Mouse (Mus musculus) liver, embryonic 12.5 days (tissue): Measurements from ENCODE around the gene Antxr2. TPM values are rescaled to one million over a fixed set of nuclear protein-coding genes. Genes with fewer than 3 reads are reported as not detected.
A peak's percentile ranks its signal among the peaks of the same experiment; 100 is the strongest.

Source experiments
- ATAC-seq: fragments of 200-750 bp; cut with Nextera tagmentation; 2 replicates; pipeline ENCODE4 v1.8.0; 2017; ENCODE audit warnings: moderate number of reproducible peaks, mild to moderate bottlenecking, moderate library complexity
- H3K27ac ChIP-seq: fragments of 300-500 bp; sonication (generic); 2 replicates; pipeline ENCODE4 v1.5.1; 2016; ENCODE audit warnings: mild to moderate bottlenecking
- H3K27me3 ChIP-seq: fragments of 300-500 bp; sonication (generic); replicated peaks from 2 replicates; pipeline ENCODE4 v1.6.1; 2016; ENCODE audit warnings: mild to moderate bottlenecking, moderate library complexity
- H3K36me3 ChIP-seq: fragments of 300-500 bp; sonication (generic); 2 replicates; pipeline ENCODE4 v1.6.1; 2016; ENCODE audit warnings: mild to moderate bottlenecking, moderate library complexity
- H3K4me1 ChIP-seq: fragments of 300-500 bp; sonication (generic); 2 replicates; pipeline ENCODE4 v1.6.1; 2016
- H3K4me2 ChIP-seq: fragments of 300-500 bp; sonication (generic); 2 replicates; pipeline ENCODE4 v1.6.1; 2016; ENCODE audit warnings: mild to moderate bottlenecking, moderate library complexity
- H3K4me3 ChIP-seq: fragments of 300-500 bp; sonication (generic); 2 replicates; pipeline ENCODE4 v1.5.1; 2016; ENCODE audit warnings: mild to moderate bottlenecking, moderate library complexity
- H3K9ac ChIP-seq: fragments of 300-500 bp; sonication (generic); 2 replicates; pipeline ENCODE4 v1.6.1; 2016; ENCODE audit warnings: mild to moderate bottlenecking, moderate library complexity
- H3K9me3 ChIP-seq: fragments of 300-500 bp; sonication (generic); replicated peaks from 2 replicates; pipeline ENCODE4 v1.6.1; 2016; ENCODE audit warnings: mild to moderate bottlenecking, moderate library complexity
- WGBS: fragments of 180-500 bp; shearing (Covaris S2); methylation state at CpG from one replicate; pipeline ENCODE4 v1.1.7; 2016; ENCODE audit not compliant: insufficient replicate concordance; 5-methylcytosine and 5-hydroxymethylcytosine counted together
- polyA plus RNA-seq: library from polyadenylated mRNA; unstranded; fragments of >200 nt; fragmentation: Nextera tagmentation; extraction: Ambion mirVana; gene quantifications from 2 replicates; pipeline ENCODE4 v1.2.1, GENCODE M21; 2016

Antxr2 gene
- polyA plus RNA-seq, 1 experiment from 2014 or later, result 5.4 TPM

DNA sequence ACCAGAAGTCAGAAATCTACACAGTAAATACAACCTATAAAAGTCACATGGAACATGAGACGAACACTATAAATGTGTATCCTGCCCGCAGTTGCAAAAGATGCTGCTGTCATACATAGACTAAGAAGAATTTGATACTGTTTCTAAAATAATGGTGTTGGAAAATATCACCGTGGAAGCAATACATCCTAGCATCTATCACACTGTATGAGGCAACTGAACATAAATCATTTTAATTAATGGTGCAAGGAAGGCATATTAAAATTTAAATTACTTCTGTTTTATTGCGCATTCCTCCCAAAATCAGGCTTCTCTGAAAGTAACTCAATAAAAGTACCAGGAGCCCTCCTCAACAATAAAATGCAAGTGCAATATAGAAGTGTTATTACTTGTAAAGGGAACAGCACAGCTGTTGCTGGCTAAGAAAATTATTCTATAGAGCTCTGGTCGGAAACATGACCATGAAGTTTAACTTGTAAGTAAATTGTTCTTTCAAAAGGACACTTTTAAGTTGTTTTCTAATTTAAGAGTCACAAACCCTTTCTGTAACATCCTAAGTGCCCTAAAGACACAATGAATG, 76.6 kb downstream of the Antxr2 start:
- Histone ChIP-seq H3K4me1 (no peaks in the 10 kb centered on the region), H3K36me3 (no peaks in the 10 kb centered on the region), H3K9me3 (no peaks in the 10 kb centered on the region), H3K4me3 (no peak overlapping the region), H3K9ac (no peak overlapping the region), H3K27ac (no peak overlapping the region), H3K27me3 (no peaks in the 10 kb centered on the region), H3K4me2 (no peak overlapping the region)
- ATAC-seq, result no peak
- WGBS, result 74% methylated on average over 5 of the region's 5 CpGs

DNA sequence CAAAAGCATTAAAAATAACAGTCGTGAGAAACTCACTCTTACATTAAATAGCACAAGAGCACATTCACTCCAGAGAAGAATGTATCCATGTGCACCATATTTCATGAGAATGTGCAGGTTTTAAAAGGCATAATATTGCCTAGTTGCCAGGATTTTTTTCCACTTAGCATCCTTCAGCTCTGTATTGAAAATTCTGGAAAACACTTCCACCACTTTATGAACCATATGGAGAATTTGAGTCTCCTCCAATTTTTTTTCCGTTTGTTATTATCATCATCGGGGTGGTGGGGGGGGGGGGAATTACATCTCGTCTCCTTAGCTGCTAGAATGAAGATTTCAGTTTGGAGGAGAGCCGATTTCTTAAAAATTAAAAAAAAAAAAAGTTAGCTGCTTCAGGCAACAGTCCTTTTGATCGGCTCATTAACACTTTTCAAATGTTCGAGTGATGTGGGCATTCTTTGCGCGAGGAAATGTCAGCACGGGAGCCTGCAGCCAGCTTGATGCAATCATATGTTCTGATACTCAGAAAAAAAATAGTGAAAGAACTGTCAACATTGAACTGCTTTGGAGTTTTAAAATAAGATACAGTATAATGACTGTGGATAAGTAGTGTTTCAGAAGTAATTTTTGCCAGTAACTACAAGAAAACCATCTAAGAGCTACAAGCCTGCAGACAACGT, 77.5 kb downstream of the Antxr2 start:
- Histone ChIP-seq H3K9me3 (no peaks in the 10 kb centered on the region), H3K4me2 (no peak overlapping the region), H3K9ac (no peak overlapping the region), H3K27me3 (no peaks in the 10 kb centered on the region), H3K27ac (no peak overlapping the region), H3K36me3 (no peaks in the 10 kb centered on the region), H3K4me3 (no peak overlapping the region), H3K4me1 (no peaks in the 10 kb centered on the region)
- WGBS, result 77% methylated on average over 11 of the region's 11 CpGs
- ATAC-seq, result no peak

DNA sequence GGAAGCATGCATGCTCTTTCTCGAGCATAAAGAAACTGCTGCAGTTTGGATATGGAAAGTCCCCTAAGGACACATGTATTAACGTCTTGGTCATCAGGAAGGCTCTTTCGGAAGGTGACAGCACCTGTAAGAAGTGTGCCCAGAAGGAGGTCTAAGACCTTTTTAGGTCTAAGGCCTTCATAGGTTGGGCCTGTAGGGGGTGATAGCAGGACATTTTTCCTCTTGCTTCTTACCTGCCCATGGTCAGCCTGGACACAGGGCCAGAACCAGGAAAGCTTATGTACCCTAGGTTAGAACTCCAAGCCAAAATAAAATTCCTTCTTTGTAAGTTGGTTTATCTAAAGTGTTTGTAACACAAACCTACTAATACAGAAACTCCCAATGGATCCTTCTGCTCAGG, 83.6 kb downstream of the Antxr2 start:
- 55% methylated on average over 3 of the region's 3 CpGs for WGBS
- H3K9me3 ChIP-seq, result no peaks in the 10 kb centered on the region
- ATAC-seq, result no peak

DNA sequence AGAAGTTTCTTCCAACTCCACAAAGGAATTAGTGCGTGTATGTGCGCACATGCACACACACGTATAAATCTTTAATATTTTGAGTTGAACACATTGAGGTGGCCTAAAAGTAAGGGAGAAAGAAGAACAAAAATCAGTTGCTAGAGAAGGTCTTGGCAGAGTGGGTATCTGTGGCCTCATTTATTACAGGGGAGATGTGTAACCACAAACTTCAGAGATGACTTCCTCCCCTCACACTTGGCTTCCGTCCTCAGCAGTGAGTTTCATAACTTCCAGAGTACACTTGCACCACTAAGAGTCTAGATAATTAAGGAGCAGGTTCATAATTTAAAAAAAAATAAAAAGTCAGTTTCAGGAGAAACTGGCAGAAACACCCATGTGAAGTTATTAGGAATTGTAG, 84.6 kb downstream of the Antxr2 start:
- Histone ChIP-seq H3K9me3 (no peaks in the 10 kb centered on the region), H3K9ac (no peak overlapping the region), H3K27me3 (no peaks in the 10 kb centered on the region), H3K4me3 (no peak overlapping the region), H3K27ac (no peak overlapping the region), H3K4me1 (no peaks in the 10 kb centered on the region), H3K4me2 (no peak overlapping the region), H3K36me3 (no peaks in the 10 kb centered on the region)
- no peak for ATAC-seq
- WGBS, result 61% methylated on average over 4 of the region's 4 CpGs

More for the DNA sequence above, 83.6 kb downstream of the Antxr2 start:
- Histone ChIP-seq H3K9ac (no peak overlapping the region), H3K4me2 (no peak overlapping the region), H3K4me1 (no peaks in the 10 kb centered on the region), H3K4me3 (no peak overlapping the region), H3K36me3 (no peaks in the 10 kb centered on the region), H3K27me3 (no peaks in the 10 kb centered on the region), H3K27ac (no peak overlapping the region)

DNA sequence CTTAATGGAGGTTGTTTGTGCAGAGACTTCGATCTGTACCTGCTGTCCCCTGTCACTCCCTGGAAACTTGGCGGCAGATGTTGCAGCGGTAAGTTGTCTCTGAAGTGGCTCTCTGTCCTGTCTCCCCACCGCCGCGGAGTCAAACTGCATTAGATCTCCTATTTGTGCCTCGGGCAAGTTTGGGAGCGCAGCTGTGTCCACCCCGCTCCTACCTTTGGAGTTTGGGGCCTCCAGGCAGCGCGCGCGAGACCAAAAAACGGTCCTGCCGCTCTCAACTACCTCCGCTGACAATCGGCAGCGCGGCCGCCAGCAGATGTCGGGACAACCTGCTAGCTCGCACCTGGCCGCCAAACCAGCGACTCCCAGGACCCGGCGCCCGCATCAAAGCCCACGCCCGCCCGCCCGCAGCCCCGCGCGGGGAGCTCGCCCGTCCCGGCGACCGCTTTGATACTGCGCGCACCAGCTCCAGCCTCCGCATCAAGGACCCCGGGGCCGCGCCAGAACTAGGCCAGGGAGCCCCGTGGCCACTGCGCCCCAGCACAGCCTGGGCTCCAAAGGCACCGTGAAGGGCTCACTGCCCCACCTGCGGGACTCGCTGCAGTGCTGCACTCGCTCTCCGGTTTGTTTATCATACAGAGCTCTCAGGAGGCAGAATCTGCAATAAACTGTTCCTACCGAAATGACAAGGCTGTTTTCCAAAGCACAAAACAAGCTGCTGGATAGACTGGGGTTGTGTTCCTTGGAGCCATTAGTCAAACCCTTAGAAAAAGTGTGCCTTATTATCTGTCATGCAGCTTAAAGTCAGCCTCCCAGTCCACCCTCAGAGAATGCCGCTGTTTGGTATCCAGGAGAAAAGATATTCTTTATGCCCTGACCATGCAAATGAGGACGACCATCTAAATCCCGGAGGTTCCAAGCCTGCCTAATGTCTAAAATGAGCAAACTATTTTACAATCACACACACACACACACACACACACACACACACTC, 95.4 kb downstream of the Antxr2 start:
- no peak overlapping the region for H3K9ac ChIP-seq
- ATAC-seq, result 0 out of 2 replicates have a peak, but pooled peaks have one; percentile 44
- 0 out of 2 replicates have a peak, but pooled peaks cover 6% of the 10 kb centered on the region for H3K4me1 ChIP-seq

DNA sequence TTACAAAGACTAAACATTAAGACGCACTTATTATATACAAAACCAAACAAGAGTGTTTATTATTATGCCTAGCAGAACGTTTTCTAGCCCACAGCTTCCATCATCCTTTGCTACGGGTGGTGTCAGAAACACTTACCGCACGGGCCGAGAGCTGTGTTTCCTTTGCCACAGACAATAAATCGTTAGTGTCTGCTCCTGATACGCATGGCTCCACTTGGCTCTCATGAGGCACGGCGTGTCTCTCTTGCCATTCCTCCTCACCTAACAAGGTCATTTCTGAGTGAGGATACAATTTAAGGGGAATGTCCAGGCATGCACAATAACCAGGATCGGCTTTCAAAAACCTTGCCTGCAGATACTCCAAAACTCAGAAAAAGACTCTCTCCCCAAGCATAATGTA, 113.2 kb downstream of the Antxr2 start:
- H3K4me3 ChIP-seq, result no peak overlapping the region
- H3K4me1 ChIP-seq, result no peaks in the 10 kb centered on the region
- no peak overlapping the region for H3K27ac ChIP-seq
- no peaks in the 10 kb centered on the region for H3K36me3 ChIP-seq
- no peak overlapping the region for H3K9ac ChIP-seq
- H3K4me2 ChIP-seq, result no peak overlapping the region
- ATAC-seq, result no peak
- no peaks in the 10 kb centered on the region for H3K27me3 ChIP-seq
- 78% methylated on average over 11 of the region's 11 CpGs for WGBS
- H3K9me3 ChIP-seq, result no peaks in the 10 kb centered on the region

More for the DNA sequence above, 95.4 kb downstream of the Antxr2 start:
- Histone ChIP-seq H3K27ac (no peak overlapping the region), H3K36me3 (no peaks in the 10 kb centered on the region), H3K4me2 (peak overlapping the region; percentile 61), H3K4me3 (peak overlapping the region; percentile 36), H3K27me3 (peaks cover 20% of the 10 kb centered on the region), H3K9me3 (no peaks in the 10 kb centered on the region)
- WGBS, result 6% methylated on average over 56 of the region's 56 CpGs

DNA sequence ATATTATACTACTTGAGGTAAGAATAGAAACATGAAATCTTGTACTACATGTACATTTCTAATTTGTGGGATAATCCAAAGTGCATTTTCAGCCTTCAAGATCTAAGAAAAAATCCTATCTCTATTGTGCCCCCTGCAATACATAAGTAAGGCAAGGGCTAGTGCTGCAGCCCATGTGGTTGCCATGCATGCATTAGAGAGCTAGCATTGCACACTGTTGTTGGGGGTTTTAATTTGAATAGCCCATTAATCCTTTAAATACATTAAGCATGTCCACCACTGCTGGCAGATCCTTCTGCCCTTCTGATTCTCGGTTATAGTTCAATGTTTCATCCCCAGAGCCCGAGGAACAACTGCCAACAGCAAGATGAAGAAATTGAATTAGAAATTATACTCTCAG, 116.0 kb downstream of the Antxr2 start:
- H3K9ac ChIP-seq, result no peak overlapping the region
- H3K4me2 ChIP-seq, result no peak overlapping the region
- ATAC-seq, result no peak
- no peak overlapping the region for H3K4me3 ChIP-seq
- WGBS, result 57% methylated on average over 2 of the region's 2 CpGs
- H3K27me3 ChIP-seq, result no peaks in the 10 kb centered on the region
- no peaks in the 10 kb centered on the region for H3K36me3 ChIP-seq
- no peak overlapping the region for H3K27ac ChIP-seq
- H3K9me3 ChIP-seq, result no peaks in the 10 kb centered on the region
- H3K4me1 ChIP-seq, result no peaks in the 10 kb centered on the region

DNA sequence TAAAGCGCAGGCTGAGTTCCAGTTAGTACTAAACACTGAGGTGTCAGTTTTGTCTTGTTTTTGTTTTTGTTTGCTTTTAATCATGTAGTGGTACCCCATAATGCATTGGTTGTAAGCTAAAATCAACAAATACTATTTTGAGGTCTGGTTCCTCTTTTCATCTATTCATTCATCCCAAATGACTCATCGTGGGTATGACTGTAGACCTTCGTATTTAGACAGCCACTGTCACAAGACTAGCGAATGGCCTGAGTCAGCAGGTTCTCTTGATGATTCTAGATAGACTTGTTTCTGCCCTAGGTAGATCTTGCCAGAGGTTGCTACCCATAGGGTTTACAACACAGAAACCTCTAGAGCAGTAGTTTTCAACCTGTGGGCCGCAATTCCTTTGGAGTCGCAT, 116.9 kb downstream of the Antxr2 start:
- H3K27ac ChIP-seq, result no peak overlapping the region
- no peaks in the 10 kb centered on the region for H3K4me1 ChIP-seq
- H3K36me3 ChIP-seq, result no peaks in the 10 kb centered on the region
- no peak overlapping the region for H3K4me3 ChIP-seq
- 68% methylated on average over 6 of the region's 6 CpGs for WGBS
- no peak overlapping the region for H3K4me2 ChIP-seq
- H3K9ac ChIP-seq, result no peak overlapping the region
- ATAC-seq, result no peak
- no peaks in the 10 kb centered on the region for H3K9me3 ChIP-seq
- H3K27me3 ChIP-seq, result no peaks in the 10 kb centered on the region

DNA sequence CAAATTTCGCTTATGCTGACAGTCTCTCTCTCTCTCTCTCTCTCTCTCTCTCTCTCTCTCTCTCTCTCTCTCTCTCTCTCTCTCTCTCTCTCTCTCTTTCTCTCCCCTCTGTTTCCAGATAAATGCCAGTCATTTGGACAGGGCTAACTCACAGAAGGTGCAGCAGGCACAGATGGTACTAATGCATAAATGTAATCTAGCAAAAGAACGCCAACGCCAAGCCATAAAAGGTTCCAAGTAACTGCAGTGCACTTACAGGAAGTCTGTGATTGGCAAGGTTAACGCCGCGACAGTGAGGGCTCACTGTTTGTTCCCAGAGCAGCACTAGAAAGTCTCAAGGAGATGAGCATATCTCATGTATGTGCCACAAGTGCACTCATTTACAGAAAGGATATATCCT, 123.4 kb downstream of the Antxr2 start:
- no peak overlapping the region for H3K9ac ChIP-seq
- no peaks in the 10 kb centered on the region for H3K9me3 ChIP-seq
- H3K27ac ChIP-seq, result no peak overlapping the region
- WGBS, result 70% methylated on average over 6 of the region's 6 CpGs
- H3K4me2 ChIP-seq, result no peak overlapping the region
- no peaks in the 10 kb centered on the region for H3K36me3 ChIP-seq
- H3K4me3 ChIP-seq, result no peak overlapping the region
- H3K27me3 ChIP-seq, result no peaks in the 10 kb centered on the region
- ATAC-seq, result no peak
- no peaks in the 10 kb centered on the region for H3K4me1 ChIP-seq

DNA sequence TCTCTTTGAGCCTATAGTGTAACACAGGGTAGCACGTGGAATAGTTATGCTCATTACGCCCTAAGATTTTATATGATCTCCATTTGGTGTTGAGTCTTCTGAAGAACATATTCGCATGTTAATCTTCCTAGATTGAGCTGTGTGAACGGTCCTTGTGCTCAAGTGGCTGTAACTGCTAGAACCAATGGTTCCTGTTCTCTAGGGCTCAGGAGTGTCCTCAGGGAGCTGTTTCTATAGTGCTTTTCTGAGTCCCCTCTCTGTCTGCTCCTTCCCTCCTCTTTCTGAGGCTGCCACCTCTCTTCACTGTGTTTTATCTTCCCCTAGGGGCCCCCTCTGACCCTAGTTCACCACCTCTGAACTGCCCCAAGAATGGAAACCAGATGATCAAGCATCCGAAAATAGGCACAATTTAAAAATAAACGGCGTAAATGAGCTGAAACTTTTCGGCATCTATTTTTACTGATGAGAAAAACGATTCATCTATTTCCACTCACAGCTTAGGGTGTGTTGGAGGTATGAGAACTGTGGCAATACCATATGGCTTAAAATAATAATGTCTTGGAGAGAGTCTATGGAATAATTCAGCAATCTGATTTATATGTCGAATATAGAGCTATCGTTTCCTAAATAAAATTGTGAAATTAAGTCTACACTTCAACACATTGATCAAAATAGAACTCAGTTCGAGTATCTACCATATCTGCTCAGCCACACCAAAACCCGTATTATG, 124.1 kb downstream of the Antxr2 start:
- Histone ChIP-seq H3K27me3 (no peaks in the 10 kb centered on the region), H3K27ac (no peak overlapping the region), H3K9me3 (no peaks in the 10 kb centered on the region), H3K36me3 (no peaks in the 10 kb centered on the region), H3K4me1 (no peaks in the 10 kb centered on the region), H3K9ac (no peak overlapping the region), H3K4me2 (no peak overlapping the region), H3K4me3 (no peak overlapping the region)
- WGBS, result 70% methylated on average over 13 of the region's 13 CpGs
- no peak for ATAC-seq

DNA sequence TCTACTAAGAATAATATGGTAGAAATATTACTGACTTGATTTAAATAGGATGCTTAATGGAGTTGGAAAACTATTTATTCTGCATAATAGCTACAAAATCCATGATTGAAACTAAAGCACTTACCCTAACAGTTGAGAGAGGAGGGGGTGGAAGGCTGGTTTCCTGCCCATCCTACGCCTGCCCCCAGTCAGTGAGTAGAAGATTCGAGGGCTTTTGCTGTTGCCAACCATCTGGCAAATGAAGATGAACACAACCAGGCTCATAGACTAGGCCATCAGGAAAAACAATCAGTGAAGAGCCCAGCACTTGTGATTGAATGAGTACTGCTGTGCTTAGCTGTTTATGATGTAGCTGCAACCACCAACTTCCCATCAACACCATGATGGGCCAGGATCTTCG, 125.0 kb downstream of the Antxr2 start:
- no peaks in the 10 kb centered on the region for H3K27me3 ChIP-seq
- no peaks in the 10 kb centered on the region for H3K4me1 ChIP-seq
- H3K27ac ChIP-seq, result no peak overlapping the region
- 57% methylated on average over 3 of the region's 3 CpGs for WGBS
- no peak overlapping the region for H3K4me3 ChIP-seq
- H3K36me3 ChIP-seq, result no peaks in the 10 kb centered on the region
- H3K9me3 ChIP-seq, result no peaks in the 10 kb centered on the region
- no peak overlapping the region for H3K4me2 ChIP-seq
- H3K9ac ChIP-seq, result no peak overlapping the region
- no peak for ATAC-seq
